Mouse (Mus musculus): Measurements from ENCODE around the gene Glb1l. TPM values are rescaled to one million over a fixed set of nuclear protein-coding genes. Genes with fewer than 3 reads are reported as not detected.

Gene Glb1l
- polyA plus RNA-seq, 1 experiment from 2014 or later: 19.4 TPM

DNA sequence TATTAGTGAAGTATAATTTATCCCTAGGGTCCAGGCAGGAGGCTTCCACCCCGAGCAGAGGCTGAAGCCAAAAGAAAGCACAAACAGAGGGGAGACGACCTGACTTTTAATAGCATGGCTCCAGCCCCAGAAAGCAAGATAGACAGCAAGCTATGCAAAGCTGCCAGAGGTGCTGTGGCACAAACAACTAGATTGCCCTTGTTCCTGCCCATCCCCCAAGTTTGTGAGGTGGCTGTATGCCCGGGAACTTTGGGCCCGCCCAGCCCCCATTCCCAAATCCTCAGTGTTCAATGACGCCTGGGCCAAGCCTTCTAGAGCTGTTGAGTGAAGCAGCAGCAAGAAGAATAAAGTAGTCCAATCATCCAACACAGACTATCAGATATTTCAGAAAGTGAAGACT lies 4.3 kb upstream of the Glb1l start:
- Histone ChIP-seq H3K4me2 (no peak overlapping the region), H3K36me3 (ENCODE audit: control insufficient read depth, insufficient read depth, low read length) (peaks cover 4% of the 10 kb centered on the region; the same call in 1 of the 2 replicates), H3K9ac (ENCODE audit: low read length) (no peak overlapping the region), H3K9me3 (ENCODE audit: control insufficient read depth, low read length) (no peaks in the 10 kb centered on the region), H3K27me3 (ENCODE audit: control insufficient read depth, insufficient read depth, low read length) (peaks cover 31% of the 10 kb centered on the region), H3K4me3 (ENCODE audit: low read depth, low read length) (no peak overlapping the region), H3K4me1 (ENCODE audit: control insufficient read depth, insufficient read depth, low read length) (peaks cover 23% of the 10 kb centered on the region), H3K27ac (ENCODE audit: low read depth, low read length) (no peak overlapping the region)
- WGBS: 77% methylated on average over 5 of the region's 5 CpGs
- no peak for ATAC-seq (ENCODE audit: low FRiP score)
- no peak for DNase-seq (ENCODE audit: low spot score, missing footprints)

DNA sequence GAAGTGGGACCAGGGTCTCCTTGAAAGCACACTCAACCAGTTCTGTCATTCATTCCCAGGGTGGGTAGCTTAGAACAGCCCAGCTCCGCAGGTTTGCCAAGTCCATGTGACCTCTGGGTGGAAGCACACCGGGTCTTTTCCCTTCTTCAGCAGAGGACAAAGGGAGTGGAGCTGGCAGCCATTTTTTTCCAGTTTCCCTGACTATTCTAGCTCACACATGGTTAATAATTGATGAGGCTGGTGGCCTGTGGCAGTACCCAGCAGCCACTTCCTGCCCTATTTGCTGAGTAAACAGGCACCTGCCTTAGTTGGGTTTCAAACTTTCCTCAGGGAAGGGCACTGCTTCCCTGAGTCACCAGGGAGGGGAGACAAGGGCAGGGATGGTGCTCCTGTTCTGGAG lies 3.8 kb upstream of the Glb1l start:
- DNase-seq (ENCODE audit: low spot score, missing footprints) (no peak), ATAC-seq (ENCODE audit: low FRiP score) (no peak)
- Histone ChIP-seq H3K4me1 (ENCODE audit: control insufficient read depth, insufficient read depth, low read length) (peaks cover 21% of the 10 kb centered on the region), H3K27me3 (ENCODE audit: control insufficient read depth, insufficient read depth, low read length) (peaks cover 26% of the 10 kb centered on the region), H3K27ac (ENCODE audit: low read depth, low read length) (no peak overlapping the region), H3K4me3 (ENCODE audit: low read depth, low read length) (no peak overlapping the region), H3K9ac (ENCODE audit: low read length) (no peak overlapping the region), H3K4me2 (no peak overlapping the region), H3K36me3 (ENCODE audit: control insufficient read depth, insufficient read depth, low read length) (peaks cover 4% of the 10 kb centered on the region; the same call in 1 of the 2 replicates), H3K9me3 (ENCODE audit: control insufficient read depth, low read length) (no peaks in the 10 kb centered on the region)
- WGBS: 88% methylated on average over 2 of the region's 2 CpGs

DNA sequence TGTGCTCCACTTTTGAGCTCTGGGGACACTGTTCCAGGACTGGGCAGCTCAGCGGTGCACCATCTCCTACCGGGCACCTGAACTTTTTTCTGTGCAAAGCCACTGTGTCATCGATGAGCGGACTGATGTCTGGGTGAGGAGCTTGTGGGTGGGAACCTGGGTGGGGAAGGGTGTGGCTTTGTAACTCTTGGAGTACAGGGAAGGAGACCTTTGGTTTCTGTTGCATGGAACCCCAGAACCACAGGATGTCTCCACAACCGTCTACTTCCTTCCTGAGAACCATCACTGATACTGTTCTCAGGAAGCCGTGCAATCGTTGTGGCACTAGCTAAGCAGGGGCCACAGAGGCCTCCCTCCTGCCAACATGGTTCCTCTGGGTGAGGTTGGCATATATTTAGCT lies 2.5 kb upstream of the Glb1l start:
- DNase-seq (ENCODE audit: low spot score, missing footprints): no peak

DNA sequence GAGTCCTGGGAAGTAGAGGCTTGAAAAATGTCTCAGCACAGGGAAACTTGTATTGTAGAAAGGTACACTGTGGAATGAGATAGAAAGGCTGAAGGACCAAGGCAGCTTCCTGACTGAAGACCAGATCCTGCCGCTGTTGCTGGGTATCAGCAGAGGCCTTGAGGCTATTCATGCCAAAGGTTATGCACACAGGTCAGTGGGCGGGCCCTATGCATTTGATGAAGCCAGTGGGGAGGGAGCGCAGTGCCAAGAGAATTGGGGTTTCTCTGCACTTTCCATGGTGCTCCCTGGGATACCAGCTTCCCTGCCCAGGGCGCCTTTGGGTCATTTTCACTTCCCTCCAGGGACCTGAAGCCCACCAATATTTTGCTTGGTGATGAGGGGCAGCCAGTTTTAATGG lies 1.9 kb upstream of the Glb1l start:
- Histone ChIP-seq H3K27me3 (ENCODE audit: control insufficient read depth, insufficient read depth, low read length) (peaks cover 9% of the 10 kb centered on the region), H3K27ac (ENCODE audit: low read depth, low read length) (no peak overlapping the region), H3K4me2 (no peak overlapping the region), H3K36me3 (ENCODE audit: control insufficient read depth, insufficient read depth, low read length) (peaks cover 4% of the 10 kb centered on the region; the same call in 1 of the 2 replicates), H3K4me1 (ENCODE audit: control insufficient read depth, insufficient read depth, low read length) (peaks cover 20% of the 10 kb centered on the region), H3K4me3 (ENCODE audit: low read depth, low read length) (no peak overlapping the region), H3K9me3 (ENCODE audit: control insufficient read depth, low read length) (no peaks in the 10 kb centered on the region), H3K9ac (ENCODE audit: low read length) (no peak overlapping the region)
- no peak for ATAC-seq (ENCODE audit: low FRiP score)
- 87% methylated on average over 4 of the region's 4 CpGs for WGBS
- DNase-seq (ENCODE audit: low spot score, missing footprints): no peak

More for the DNA sequence above, 2.5 kb upstream of the Glb1l start:
- H3K27me3 ChIP-seq (ENCODE audit: control insufficient read depth, insufficient read depth, low read length): peaks cover 14% of the 10 kb centered on the region
- peaks cover 4% of the 10 kb centered on the region; the same call in 1 of the 2 replicates for H3K36me3 ChIP-seq (ENCODE audit: control insufficient read depth, insufficient read depth, low read length)
- no peak overlapping the region for H3K4me2 ChIP-seq
- 91% methylated on average over 7 of the region's 7 CpGs for WGBS
- H3K4me3 ChIP-seq (ENCODE audit: low read depth, low read length): no peak overlapping the region
- ATAC-seq (ENCODE audit: low FRiP score): no peak
- H3K27ac ChIP-seq (ENCODE audit: low read depth, low read length): no peak overlapping the region
- H3K4me1 ChIP-seq (ENCODE audit: control insufficient read depth, insufficient read depth, low read length): peaks cover 20% of the 10 kb centered on the region
- no peaks in the 10 kb centered on the region for H3K9me3 ChIP-seq (ENCODE audit: control insufficient read depth, low read length)
- no peak overlapping the region for H3K9ac ChIP-seq (ENCODE audit: low read length)

DNA sequence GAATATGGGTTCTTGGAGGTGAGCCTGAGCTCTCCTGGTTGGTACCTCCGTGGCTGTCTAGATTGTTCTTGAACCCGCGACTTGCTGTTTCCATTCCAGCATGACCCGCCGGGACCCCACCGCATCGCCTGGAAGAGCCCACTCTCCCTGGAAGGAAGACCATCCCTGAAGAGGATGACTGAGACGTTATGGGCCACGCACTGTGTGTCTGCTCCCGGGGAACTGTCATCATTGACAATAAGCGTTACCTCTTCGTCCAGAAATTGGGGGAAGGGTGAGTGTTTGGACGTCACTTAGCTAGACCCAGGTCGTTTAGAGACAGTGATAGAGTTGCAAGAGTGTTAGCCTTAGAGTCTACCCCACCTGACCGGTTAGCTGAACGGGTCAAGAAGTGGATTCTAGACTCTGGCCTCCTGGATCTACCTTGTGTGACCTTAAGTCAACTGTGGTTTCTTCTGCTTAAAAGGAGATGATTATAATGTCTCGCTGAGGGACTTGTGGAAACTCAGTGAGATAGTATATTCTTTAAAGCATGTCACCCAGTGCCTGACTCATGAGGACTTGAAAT lies 612 bp upstream of the Glb1l start:
- DNase-seq (ENCODE audit: low spot score, missing footprints) (no peak), ATAC-seq (ENCODE audit: low FRiP score) (peak; percentile 26; the same call in 1 of the 2 replicates)
- peak overlapping the region; percentile 95 for H3K4me2 ChIP-seq
- WGBS: 12% methylated on average over 17 of the region's 17 CpGs
- H3K27ac ChIP-seq (ENCODE audit: low read depth, low read length): no peak overlapping the region
- H3K27me3 ChIP-seq (ENCODE audit: control insufficient read depth, insufficient read depth, low read length): peaks cover 2% of the 10 kb centered on the region; the same call in 1 of the 2 replicates
- H3K9ac ChIP-seq (ENCODE audit: low read length): peak overlapping the region; percentile 95
- H3K4me1 ChIP-seq (ENCODE audit: control insufficient read depth, insufficient read depth, low read length): peaks cover 20% of the 10 kb centered on the region
- H3K36me3 ChIP-seq (ENCODE audit: control insufficient read depth, insufficient read depth, low read length): peaks cover 4% of the 10 kb centered on the region; the same call in 1 of the 2 replicates
- peak overlapping the region; percentile 99 for H3K4me3 ChIP-seq (ENCODE audit: low read depth, low read length)
- H3K9me3 ChIP-seq (ENCODE audit: control insufficient read depth, low read length): no peaks in the 10 kb centered on the region

DNA sequence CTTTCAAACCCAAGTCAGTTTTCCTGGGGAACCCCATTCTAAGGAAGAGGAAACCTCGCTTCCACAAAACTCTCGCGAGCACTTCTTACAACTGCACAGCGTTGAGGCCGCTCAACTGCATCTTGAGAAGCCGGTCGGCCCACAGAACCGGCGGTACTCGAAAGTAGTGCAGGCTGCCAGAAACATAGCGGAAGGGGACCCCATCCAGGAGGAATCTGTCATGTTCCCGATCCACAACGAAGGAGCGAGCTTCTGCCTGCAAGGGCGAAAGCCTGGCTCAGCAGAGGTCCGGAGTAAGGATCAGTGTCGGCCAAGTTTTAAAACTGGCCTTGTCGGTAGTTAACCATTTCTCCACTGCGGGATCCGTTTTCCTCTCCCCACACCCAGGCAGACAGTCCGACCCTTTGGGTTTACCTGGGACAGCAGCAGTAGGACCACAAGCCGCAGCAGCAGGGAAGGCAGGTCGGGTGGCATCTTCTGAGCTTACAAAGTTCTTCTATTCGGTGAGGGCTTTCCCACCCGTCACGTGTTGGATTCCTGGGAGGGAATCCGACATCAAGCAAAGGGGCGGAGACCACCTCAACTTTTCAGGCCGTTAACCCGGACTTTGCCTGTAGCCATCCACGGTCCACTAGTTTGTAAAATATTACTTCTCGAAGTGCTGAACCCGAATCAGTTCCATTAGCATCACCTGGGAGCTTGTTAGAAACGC lies 1.5 kb downstream of the Glb1l start:
- Histone ChIP-seq H3K27me3 (ENCODE audit: control insufficient read depth, insufficient read depth, low read length) (peaks cover 2% of the 10 kb centered on the region; the same call in 1 of the 2 replicates), H3K9me3 (ENCODE audit: control insufficient read depth, low read length) (no peaks in the 10 kb centered on the region), H3K4me2 (peak overlapping the region; percentile 59), H3K4me1 (ENCODE audit: control insufficient read depth, insufficient read depth, low read length) (peaks cover 20% of the 10 kb centered on the region), H3K9ac (ENCODE audit: low read length) (peak overlapping the region; percentile 62), H3K27ac (ENCODE audit: low read depth, low read length) (no peak overlapping the region), H3K36me3 (ENCODE audit: control insufficient read depth, insufficient read depth, low read length) (no peaks in the 10 kb centered on the region; the same call in 1 of the 2 replicates), H3K4me3 (ENCODE audit: low read depth, low read length) (peak overlapping the region; percentile 30)
- WGBS: 14% methylated on average over 34 of the region's 34 CpGs
- no peak for DNase-seq (ENCODE audit: low spot score, missing footprints)
- ATAC-seq (ENCODE audit: low FRiP score): no peak

DNA sequence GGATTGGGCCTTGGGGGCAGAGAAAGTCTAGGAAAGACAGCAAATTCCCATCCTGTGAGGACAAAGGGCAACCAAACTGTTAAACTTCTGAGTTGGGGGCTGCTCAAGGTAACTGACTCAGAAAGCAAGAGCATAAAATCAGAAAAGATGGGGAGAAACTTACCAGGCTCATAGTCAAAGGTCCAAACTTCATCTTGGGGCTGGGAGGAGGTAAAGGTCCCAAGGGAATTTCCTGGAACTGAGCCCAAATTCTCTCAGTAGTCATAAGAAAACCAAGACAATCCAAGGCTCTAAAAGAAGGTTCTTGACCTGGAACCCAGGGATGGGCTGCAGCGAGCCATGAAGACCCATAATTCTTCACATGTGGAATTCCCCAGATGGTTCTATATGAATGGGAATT lies 9.4 kb downstream of the Glb1l start:
- DNase-seq (ENCODE audit: low spot score, missing footprints): no peak
- no peaks in the 10 kb centered on the region for H3K4me1 ChIP-seq (ENCODE audit: control insufficient read depth, insufficient read depth, low read length)
- WGBS: 94% methylated on average over 1 of the region's 1 CpGs
- no peak overlapping the region for H3K4me3 ChIP-seq (ENCODE audit: low read depth, low read length)
- no peak for ATAC-seq (ENCODE audit: low FRiP score)
- H3K4me2 ChIP-seq: no peak overlapping the region
- H3K27ac ChIP-seq (ENCODE audit: low read depth, low read length): no peak overlapping the region
- no peaks in the 10 kb centered on the region for H3K27me3 ChIP-seq (ENCODE audit: control insufficient read depth, insufficient read depth, low read length)
- peaks cover 13% of the 10 kb centered on the region for H3K36me3 ChIP-seq (ENCODE audit: control insufficient read depth, insufficient read depth, low read length)
- H3K9ac ChIP-seq (ENCODE audit: low read length): no peak overlapping the region
- H3K9me3 ChIP-seq (ENCODE audit: control insufficient read depth, low read length): no peaks in the 10 kb centered on the region

DNA sequence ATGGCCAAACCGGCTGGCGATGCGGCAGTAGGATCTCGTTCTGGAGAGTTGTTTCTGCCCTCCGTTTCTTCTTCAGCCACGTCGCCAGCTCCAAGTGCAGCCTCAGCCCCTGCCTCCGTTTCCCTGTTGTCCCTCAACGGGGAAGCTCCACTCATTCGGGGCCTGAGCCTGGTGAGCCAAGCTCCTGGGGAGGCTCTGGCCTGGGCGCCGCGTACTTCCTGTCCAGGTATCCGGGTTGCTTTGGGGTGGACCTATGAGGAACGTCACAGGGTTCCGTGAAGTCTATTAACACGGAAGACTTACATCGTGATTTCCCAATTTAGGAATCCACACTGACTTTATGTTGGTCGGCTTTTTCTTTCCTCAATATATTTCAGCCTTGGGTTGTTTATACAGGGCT lies 18.2 kb downstream of the Glb1l start:
- under 1% methylated on average over 19 of the region's 19 CpGs for WGBS
- Histone ChIP-seq H3K27ac (ENCODE audit: low read depth, low read length) (peak overlapping the region; percentile 44; the same call in 1 of the 2 replicates), H3K4me1 (ENCODE audit: control insufficient read depth, insufficient read depth, low read length) (peaks cover 15% of the 10 kb centered on the region; the same call in 1 of the 2 replicates), H3K36me3 (ENCODE audit: control insufficient read depth, insufficient read depth, low read length) (peaks cover 8% of the 10 kb centered on the region), H3K4me2 (peak overlapping the region; percentile 99), H3K9ac (ENCODE audit: low read length) (peak overlapping the region; percentile 86), H3K4me3 (ENCODE audit: low read depth, low read length) (peak overlapping the region; percentile 61), H3K27me3 (ENCODE audit: control insufficient read depth, insufficient read depth, low read length) (no peaks in the 10 kb centered on the region), H3K9me3 (ENCODE audit: control insufficient read depth, low read length) (no peaks in the 10 kb centered on the region)
- DNase-seq (ENCODE audit: low spot score, missing footprints): peak; percentile 85
- ATAC-seq (ENCODE audit: low FRiP score): no peak

All from midbrain, embryonic 11.5 days (tissue).